Mouse (Mus musculus) heart, adult 9 months (tissue): ENCODE measurements around the gene Slc26a8.

Source experiments
- DNase-seq, 2 experiments: peaks; one replicate each; pipeline ENCODE4 v3.0.0; 2022; ENCODE audit warnings: low spot score in 2 of 2

The Slc26a8 gene

DNA sequence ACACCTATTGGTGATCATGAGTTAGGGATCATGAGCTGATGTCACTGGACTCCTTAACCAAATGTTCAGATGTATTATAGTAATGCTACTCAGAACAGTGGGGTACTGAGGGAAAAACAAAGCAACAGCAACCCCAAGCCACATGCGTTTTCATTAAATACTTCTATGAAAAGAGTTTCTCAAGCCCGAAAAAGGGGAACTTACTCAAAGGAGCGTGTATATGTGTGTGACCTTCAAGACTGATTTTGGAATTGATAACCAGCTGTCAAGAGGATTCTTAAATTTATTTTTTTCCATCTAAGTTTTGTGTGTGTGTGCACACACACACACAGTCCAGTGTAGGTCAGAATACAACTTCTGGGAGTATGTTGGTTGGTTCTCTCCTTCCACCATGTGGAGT, 49.9 kb downstream of the Slc26a8 start:
- DNase-seq: no peak

DNA sequence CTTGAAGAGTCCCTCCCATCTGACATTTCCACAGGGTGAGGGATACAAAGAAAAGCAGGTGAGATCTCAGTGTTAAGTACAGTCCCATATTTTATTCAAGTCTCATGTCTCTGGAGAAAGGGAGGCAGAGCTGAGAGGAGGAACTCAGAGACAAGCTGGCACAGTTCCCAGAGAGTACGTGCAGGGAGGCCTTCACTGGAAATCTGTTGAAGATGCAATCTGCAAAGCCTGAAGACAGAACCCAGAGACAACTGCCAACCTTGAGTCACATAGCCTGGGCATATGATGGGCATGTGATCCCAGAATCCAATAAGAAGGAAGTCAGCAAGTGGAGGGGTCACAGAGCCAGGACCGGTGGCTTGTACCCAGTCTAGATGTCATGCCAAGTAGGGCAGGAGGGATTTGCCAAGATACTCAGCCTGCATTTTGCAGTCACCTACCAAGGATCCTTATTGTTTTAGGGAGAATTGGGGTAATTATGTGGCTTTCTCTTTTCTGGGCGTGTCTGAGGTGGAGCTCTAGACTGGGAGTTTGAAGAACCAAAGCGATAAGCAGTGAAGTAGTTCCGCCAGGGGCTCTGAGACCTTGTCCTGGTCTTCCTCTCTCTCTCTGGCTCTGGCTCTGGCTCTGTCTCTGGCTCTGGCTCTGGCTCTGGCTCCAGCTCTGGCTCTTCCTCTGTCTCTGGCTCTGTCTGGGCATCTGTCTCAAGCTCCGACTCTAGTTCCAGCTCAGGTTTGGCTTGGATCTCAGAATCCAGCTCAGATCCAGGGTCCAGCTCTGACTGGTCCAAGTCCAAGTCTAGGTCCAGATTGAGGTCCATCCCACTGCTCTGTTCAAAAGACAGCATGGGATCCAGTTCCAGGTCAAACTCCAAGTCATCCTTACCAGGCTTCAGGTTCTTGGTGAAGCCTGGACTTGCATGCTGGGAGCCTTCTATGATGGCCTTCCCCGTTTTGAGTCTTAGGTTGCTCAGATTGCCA, 52.0 kb downstream of the Slc26a8 start:
- peak in 1 of 2 experiments; percentile 7 for DNase-seq

DNA sequence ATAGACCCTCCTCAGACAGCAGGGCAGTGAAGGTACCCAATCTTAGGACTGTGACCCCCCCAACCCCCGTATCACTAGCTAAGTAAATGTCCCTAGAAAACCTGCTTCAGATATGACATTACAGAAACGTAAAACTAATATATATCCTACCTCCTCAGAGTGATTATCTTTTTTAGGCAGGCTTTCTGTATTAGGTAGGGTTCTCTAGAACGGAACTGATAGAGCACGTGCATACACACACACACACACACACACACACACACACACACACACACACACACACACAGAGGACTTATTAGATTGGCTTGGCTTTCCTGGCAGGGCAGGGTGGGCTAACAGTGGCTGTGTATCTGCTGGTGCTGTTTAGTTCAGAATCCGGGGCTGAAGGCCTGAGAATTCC, 54.2 kb downstream of the Slc26a8 start:
- no peak for DNase-seq

DNA sequence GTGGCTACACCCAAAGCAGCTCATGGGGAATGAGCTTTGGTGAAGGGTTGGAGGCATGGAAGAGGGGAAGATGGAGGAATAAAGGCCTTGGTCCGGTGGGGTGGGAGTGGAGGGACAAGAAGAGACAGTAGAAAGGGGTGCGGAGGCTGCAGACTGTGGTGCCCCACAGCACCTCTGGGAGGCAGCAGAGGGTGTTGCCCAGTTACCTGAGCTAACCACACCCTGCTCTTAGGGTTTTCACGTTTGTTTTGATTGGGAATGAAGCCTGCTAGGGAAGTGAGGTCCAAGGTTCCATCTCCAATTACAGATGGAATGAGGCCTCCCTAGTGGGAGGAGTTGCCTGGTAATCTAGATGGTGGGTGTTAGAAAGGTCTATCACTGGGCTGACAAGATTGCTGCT, 60.9 kb downstream of the Slc26a8 start:
- no peak for DNase-seq

DNA sequence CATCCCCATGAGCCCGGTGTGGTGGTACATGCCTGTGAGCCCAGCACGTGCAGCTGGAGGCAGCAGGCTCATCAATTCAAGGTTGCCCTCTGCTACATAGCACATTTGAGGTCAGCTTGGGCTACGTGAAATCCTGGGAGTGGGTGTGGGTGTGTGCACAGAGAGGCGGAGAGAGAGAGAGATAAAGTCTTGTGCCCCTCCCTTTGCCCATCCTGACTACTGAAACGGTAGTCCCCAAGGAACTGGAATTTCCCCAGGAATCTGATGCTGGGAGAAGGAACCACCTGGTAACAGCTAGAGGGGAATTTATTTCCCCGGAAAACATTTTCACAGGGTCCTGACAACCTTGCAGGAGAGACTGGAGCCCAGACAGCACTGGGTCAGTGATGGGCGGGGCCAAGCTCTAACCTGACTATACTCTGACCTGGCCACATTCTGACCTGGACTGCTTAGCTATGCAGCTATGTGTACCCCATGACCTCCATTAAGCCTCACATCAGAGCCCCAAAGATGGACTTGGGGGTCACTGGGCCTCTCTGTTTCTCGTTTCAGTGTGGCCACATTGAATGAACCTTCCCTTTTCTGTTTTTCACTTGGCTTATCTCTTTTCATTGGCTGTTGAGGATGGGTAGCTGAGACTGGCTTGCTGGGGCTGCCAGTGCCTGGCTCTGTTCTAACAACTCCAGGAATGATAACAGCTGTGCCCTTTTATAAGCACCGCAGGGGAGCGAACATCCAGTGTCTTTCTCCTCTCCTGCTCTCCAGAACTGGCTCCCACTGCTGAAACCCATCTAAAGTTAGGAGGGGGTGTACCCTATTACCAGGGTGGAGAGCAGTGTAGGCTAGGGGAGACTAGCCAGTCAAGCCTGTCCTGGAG, 61.5 kb downstream of the Slc26a8 start:
- DNase-seq: no peak

DNA sequence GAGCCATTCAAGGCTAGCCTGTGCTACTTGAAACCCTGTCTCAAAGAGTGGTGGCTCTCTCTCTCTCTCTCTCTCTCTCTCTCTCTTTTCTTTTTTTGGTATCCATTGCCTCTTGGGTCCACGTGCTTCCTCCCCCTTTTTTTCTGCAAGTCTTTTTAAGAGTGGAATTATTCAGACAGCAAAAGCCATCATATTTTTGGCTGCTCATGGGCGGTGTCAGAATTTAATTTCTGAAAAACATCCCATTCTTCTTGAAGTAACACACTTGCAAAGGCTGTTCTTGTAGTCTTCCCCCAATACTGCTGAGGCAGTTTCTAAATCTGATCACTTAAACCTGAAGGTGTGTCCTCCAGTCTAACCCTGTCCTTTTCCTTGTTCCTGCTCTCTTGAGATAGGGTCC, 63.1 kb downstream of the Slc26a8 start:
- DNase-seq: no peak

DNA sequence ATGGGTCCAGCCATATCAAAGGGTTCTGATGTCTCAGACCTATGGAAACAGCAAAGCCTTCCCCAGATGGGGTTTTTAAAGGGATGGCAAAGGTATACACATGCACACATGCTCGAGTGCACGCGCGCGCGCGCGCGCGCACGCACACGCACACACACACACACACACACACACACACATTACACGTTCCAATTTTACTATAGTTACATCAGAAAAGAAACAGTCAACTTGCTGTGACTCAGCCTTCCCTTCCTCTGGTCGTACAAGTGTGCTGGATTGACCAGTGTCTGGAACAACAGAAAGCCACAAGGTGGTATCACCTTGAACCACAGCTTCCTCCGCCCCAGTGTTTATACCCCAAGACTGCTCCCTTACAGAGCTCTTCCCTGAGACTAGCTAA, 64.7 kb downstream of the Slc26a8 start:
- DNase-seq: no peak

DNA sequence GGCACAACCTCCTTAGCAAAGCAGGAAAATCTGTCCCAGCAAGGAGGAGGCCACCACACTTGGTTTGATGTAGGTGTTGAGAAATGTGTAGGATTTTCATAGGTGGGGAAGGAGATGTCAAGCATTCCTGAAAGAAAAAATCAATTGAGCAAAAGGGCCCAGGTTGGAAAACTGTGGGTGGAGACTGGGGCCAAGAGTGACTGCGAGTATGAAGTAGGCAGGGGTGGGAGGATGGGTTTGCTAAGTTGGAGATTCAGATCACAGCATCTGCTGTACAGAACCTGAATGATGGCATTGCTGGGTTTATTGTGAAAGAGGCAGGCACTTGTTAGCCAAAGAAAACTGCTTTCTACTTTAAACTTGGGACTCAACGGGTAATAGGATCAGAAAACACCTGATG, 65.2 kb downstream of the Slc26a8 start:
- DNase-seq: no peak

DNA sequence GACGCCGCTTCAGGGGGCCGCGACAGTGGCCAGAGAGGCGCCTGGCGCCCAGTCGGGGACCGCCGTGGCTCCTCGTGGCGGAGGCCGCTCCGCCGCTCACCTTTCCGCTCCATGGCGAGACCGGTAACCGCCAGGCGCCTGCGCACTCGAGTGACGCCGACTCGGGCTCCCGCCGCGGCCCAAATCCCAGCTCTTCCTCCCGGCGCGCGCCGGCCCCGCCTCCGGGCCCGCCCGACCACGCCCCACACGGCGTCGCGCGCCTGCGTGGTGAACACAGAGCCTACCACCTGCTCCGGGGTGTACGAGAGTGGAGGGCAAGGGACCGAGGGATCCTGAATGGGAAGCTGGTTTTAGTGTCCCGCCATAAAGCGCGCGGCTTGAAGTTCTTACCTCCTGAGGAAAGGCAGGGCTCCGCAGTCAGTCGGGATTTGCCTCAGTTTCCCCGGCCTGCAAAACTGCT, 67.7 kb downstream of the Slc26a8 start, which contains the start of gene Srpk1:
TSS of gene Srpk1 (minus strand) at position 410 of the 460 bp plus-strand sequence.
- DNase-seq: peak; percentile 88

DNA sequence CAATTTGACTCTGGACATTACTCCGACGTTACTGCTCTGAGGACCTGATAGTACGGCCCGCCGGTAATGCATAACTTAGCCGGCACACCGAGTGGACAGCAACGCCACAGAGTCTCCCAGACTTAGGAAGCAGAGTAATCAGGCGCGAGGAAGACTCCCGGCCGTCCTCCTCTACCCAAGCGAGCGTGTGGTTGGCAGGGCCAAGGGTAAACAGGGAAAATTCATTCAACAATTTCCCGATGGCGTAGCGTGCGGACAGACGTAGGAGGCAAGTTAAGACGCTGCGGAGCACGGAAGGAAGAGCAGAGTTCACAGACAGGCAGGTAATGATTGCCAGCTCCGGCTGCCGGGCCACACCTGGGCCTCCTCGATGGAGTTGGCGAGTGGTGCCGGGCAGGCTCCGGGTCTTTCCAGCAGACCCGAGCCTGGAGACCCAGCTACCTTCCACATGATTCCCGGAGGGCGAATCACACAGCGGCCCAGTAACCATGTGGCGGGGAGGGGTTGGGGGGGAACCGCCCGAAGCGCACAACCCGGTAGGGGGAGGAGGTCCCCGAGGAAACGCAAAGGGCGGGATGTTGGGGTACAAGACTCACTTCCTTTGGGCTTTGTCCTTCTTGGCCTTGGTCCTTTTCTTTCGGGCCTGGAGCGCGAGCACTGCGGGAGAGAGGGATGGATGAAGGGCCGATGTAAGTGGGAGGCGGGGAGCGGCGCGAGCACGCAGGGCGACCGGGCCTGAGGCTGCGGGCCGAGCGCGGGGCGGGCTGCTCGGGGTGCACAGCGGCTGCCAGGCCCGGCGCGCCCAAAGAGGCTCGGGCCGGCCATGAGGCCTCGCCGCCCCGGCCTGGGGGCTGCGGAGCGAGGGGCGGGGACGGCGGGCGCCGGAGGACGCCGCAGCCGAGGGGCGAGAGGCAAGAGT, 68.4 kb downstream of the Slc26a8 start:
- peak; percentile 38 to 51 for DNase-seq

DNA sequence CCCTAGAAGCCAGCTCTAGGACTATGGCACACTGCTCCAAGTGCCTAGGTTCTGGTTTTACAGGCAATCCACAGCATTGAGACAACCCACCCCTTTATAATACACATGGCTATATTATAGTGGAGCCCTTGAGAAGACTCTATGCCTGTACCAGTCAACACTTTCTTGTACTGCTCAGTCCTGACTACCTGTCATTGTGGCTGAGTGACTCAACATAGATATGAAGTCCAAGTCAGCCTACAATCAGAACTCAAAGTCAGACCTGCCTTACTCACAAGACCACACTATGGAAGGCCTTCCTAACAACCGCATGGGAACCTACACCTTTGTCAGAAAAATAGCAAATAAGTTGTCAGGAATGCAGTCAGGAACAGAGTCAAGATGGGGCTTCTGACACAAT, 71.3 kb downstream of the Slc26a8 start:
- no peak for DNase-seq

DNA sequence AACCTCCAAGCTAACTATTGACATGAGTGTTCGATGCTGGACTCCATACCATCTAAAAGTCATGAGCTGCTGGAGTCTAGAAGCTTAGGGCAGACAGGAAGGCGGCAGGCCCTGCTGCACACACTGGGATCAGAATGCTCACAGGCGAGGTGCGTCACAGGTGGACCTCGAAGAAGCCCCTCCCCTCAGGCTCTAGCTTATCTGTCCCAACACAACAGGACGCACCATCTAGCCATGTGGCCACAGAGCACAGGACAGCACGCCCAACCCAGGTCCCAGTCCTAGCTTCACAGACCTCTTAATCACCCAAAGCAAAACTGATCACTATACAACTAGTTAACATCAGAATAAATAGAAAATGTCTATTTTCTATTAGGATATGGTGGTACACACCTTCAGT, 71.9 kb downstream of the Slc26a8 start:
- DNase-seq: no peak

DNA sequence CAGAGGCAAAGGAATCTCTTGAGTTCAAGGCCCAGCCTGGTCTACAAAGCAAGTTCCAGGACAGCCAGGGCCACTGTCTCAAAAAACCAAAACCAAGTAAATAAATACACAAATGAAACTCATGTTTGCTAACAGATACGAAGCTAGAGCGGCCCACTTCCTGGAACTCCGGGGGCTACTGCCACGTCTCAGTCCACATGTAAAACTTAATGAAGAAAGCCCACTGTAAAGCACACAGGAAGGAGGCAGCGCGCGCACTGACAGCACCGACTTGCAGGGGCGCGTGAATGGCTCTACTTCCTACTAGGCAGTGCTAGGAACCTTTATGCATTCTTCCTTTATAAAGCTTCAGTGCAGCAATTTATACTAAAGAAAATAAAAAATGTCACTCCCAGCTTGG, 72.4 kb downstream of the Slc26a8 start:
- DNase-seq: no peak

DNA sequence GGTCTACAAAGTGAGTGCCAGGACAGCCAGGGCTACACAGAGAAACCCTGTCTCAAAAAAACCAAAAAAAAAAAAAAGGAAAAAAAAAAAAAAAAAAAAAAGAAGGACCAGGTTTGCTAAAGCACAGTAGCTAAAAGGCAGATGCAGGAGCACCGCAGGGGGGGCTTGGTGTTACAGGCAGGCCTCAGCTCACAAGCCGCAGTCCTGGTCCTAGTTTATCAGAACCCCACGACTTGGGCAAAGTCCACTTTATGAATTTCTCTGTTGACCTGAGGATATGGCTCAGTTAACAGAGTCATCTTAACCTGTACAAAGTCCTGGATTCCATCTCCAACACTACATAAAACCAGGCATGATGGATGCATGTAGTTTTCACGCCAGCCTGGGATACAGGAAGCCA, 74.7 kb downstream of the Slc26a8 start:
- no peak for DNase-seq

DNA sequence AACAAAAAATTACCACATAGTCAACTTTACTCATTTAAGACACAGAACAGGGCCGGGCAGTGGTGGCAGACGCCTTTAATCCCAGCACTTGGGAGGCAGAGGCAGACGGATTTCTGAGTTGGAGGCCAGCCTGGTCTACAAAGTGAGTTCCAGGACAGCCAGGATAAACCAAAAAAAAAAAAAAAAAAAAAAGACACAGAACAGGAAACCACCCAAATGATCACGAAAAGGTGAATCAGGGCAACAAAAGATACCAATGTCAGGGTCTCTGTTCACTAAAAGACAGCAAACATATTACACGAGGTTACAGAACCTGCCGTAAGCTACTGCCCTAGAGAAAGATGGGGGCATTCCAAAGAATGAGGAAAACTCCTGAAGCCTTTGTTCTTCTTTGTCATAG, 76.9 kb downstream of the Slc26a8 start:
- DNase-seq: no peak

DNA sequence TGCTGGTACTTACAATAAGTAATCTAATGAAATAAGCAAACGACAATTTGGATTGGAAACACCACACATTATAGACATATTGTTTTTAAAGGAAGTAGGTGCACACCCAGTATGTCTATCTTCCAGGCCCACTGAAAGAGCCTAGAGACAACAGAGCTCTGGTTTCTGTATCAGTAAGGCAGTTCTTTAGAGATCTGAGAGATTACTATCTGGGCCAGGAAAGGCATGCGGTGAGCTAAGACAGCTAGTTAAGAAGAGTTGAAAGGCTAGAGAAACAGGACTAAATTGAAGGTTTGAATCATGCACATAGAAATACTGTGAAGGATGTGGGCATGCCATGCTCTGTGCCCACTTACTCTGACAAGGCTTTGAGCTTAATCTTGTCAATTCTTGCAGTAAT, 77.4 kb downstream of the Slc26a8 start:
- DNase-seq: no peak

DNA sequence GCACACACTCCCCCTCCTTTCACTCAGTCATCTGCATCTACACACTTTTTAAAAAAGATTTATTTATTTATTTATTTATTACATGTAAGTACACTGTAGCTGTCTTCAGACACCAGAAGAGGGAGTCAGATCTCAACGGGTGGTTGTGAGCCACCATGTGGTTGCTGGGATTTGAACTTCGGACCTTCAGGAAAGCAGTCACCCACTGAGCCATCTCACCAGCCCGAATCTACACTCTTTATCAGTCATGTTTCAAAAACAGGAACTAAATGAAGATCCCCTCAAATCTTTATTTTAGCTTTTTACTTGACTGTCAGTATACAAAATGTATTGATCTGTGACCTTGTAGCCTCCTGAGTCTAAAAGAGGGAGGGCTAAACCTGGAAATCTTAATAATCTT, 80.5 kb downstream of the Slc26a8 start:
- DNase-seq: no peak

DNA sequence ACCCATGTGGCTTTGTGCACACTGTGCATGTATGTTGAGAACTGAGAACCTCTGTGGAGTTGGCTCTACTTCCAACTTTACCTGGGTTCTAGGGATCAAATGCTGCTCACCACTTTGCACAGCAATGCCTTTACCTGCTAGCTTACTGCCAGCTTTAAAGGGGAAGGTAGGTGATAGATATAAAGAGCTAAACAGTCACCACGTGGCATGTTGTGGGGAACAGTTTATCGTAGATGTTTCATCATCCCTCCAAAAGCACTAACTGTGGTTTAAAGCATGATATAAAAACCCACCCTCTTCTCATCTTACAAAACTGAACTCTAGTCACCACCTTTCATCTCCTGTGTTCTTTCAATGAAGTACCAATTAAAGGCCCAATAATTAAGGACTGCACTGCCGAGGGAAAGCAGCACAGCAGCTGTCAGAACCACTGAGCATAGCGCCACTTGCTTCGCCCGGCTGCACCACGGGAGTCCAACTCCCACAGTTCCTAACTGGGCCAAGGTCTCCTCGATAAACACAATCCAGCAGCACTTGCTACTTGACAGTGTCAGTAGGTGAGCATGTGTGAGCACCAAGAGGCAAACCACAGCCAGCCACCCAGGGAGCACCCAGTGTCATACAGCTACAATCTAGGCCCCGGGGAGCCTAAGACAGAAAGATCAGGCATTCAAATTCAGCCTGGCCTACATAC, 88.3 kb downstream of the Slc26a8 start:
- DNase-seq: no peak

DNA sequence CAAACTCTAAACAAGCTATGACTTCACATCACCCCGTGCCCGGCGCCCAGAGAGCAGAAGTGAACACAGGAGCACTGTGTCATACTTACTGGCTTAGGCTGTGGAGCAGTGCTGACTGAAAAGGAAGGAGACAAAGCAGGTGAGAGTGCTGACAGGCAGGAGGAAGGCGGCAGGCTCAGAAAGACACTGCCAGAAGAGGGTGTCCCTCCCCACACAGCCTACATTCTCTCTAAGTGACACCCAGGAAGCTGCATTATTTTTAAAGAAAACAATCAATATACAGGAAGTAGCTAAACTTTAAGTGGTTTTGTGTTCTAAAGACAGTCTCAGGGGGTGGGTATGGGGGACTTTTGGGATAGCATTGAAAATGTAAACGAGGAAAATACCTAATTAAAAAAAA, 89.3 kb downstream of the Slc26a8 start:
- no peak for DNase-seq

DNA sequence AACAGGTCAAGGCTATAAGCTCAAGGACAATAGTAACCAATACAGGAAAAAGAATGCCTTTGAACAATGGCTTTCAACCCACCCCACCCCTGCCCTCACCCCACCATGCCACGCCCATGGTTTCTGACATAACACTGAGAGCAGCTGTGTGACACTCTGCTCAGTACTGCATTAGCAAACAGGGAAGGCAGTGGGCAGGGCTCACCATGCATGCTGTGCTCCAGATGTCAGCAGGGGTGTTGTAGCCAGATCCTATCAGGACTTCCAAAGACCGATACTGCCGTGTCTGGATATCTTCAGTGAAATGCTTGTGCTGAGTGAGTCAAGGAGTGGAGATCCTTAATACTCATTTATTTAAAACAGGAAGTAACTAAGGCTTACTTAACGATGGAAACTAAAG, 96.1 kb downstream of the Slc26a8 start:
- DNase-seq: no peak

DNA sequence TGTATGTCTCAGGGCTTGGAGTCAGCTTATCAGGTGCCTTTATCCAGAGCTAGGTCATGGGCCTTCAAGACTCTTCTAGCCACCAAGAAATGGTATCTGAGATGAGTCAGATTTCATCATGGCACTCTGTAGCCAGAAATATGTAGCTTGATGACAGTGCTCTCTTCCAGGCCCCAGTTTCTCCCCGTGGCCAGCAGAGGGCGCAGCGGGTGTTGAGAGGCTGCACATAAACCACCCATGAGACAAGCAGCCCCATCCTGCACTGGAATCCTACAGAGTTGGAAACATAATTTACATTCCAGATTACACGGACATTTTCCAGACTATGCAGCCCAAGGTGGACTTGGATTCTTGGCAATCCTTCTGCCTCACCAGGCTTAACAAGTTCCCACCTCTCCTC, 97.0 kb downstream of the Slc26a8 start:
- peak; percentile 20 to 54 for DNase-seq
